Mouse (Mus musculus): Measurements from ENCODE around the gene Tbpl1.

DNA sequence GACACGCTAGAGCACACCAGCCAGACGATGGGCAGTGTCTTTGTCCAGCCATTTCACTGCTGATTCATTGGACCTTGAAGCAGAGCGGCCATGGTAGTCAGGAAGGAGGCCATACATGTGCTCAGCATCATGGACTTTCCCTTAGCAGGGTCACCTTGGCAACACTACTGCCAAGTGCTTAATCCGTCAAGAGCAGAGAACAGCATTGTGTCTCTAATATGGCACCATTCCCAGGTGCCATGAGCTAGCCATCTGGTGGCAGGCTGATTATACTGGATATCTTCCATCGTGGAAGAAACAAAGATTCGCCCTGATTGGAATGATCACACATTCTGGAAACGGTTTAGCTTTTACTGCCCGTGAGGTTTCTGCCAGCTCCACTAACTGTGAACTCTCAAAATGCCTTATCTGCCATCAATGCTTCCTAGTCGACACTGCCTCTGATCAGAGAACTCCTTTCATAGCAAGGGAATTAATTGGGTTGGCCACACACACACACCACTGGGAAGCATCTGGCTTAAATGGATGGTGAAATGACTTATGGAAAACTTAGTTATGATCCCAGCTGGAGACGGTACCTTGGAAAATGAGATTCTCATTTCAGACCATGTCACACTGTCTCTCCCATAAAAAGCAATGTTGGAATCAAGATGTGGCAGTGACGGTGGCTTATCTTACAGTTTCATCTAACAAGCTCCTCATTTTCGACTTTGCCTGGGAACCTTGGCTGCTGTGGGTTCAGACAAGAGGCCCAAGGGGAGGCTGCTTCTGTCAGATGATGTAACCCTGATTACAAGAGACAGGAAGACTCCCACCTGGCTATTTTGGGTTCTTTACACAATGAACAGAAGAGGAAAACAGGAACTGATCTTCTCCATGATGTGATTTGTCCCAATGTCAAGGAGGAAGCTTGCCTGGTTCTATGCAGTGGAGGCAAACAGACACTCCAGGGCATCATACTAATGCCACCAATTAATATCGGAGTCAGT is 14.9 kb upstream of the Tbpl1 start:
- TF ChIP-seq CTCF (conservative IDR thresholded peaks at IDR 0.05; ENCODE audit: insufficient read depth, insufficient read length, low read depth, low read length) (no peak), POLR2A (IDR thresholded peaks at IDR 0.05; ENCODE audit: low read depth, low read length) (no peak)
